Mouse (Mus musculus) small intestine, adult 2 months (tissue): Measurements from ENCODE around the gene Ablim1. TPM values are rescaled to one million over a fixed set of nuclear protein-coding genes. Genes with fewer than 3 reads are reported as not detected.

Experiments used
- H3K27ac ChIP-seq: fragments of 200-500 bp; 2 replicates; pipeline ENCODE4 v1.5.1; 2012; ENCODE audit warnings: low read depth, low read length, control low read depth, inconsistent platforms; ENCODE audit not compliant: insufficient read depth
- H3K27me3 ChIP-seq: fragments of 200-500 bp; 2 replicates; pipeline ENCODE4 v1.6.1; 2012; ENCODE audit warnings: mild to moderate bottlenecking, moderate library complexity, low read length, inconsistent platforms; ENCODE audit not compliant: control insufficient read depth, insufficient read depth
- H3K36me3 ChIP-seq: fragments of 200-500 bp; 2 replicates; pipeline ENCODE4 v1.6.1; 2012; ENCODE audit warnings: mild to moderate bottlenecking, low read length, control low read depth, inconsistent platforms; ENCODE audit not compliant: control insufficient read depth, insufficient read depth
- H3K4me1 ChIP-seq: fragments of 200-500 bp; 2 replicates; pipeline ENCODE4 v1.6.1; 2012; ENCODE audit warnings: low read length, inconsistent platforms, mixed read lengths; ENCODE audit not compliant: control insufficient read depth, insufficient read depth, insufficient read length
- H3K4me3 ChIP-seq: fragments of 200-500 bp; 2 replicates; pipeline ENCODE4 v1.5.1; 2012; ENCODE audit warnings: low read depth, mild to moderate bottlenecking, control low read depth, inconsistent platforms, low read length, moderate library complexity
- CTCF ChIP-seq: fragments of 200-500 bp; IDR thresholded peaks from 2 replicates; pipeline ENCODE4 v1.5.1; 2012; ENCODE audit warnings: low read depth, mild to moderate bottlenecking, control low read depth, inconsistent platforms, low read length, moderate library complexity, mixed read lengths; ENCODE audit not compliant: insufficient replicate concordance, insufficient read length; ENCODE audit errors: extremely low read depth
- POLR2A ChIP-seq: fragments of 200-500 bp; IDR thresholded peaks from 2 replicates; pipeline ENCODE4 v1.6.1; 2012; ENCODE audit warnings: low read depth, mild to moderate bottlenecking, control low read depth, inconsistent platforms, low read length, moderate library complexity
- WGBS: fragments of 180-500 bp; shearing (Covaris S2); methylation state at CpG from one replicate; pipeline ENCODE4 v1.1.7; 2018; 5-methylcytosine and 5-hydroxymethylcytosine counted together
- polyA plus RNA-seq: library from polyadenylated mRNA; depleted of rRNA; stranded (reverse); fragments of >200 nt; gene quantifications from 2 replicates; pipeline ENCODE4 v1.2.3, GENCODE M21; 2012

The Ablim1 gene
- polyA plus RNA-seq, 1 experiment, result 47.2 TPM

DNA sequence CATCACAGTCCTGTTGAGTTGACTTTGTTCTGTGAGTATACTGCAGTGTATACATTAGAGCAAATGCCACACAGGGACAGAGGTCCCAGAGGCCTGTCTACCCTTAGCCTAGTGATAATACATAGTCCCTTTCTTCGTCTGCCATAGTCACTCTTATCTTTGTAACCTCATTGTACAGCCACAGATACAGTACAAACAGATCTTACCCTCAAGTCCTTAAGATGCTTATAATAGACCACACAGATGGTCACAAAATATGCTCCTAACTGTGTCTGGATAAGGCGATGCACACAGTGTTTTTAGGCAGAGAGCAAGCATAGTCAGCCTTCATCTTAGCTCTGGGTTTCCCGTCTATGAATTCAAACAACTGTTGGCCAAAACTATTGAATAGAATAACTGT, 1.9 kb upstream of the Ablim1 start:
- WGBS, result 82% methylated on average over 3 of the region's 3 CpGs
- no peak overlapping the region for H3K4me3 ChIP-seq

DNA sequence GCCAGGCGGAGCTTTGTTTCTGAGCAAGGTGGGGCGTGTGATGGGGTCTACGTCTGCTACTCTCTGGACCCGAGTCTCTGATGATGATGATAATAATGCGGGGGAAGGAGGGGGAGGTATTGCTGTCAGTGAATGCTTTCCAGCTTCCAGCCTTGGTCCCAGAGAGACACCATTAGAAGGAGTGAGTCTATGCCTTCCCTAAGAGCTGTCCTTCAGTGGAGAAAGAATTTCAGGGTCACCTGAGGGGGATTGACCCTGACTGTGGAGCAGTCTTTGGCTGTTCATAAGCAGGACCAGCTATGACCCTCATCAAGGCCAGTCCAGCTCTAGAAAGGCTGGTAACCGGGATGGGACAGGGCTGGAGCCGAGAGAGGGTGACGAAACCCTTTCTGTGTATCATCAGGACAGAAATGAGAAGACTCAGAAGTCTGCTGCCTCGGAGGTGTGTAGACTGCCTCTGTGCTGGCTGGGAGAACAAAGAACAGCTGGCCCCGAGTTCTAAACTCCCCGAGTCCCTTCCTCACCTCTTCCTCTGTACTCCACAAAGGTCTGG, 370 bp upstream of the Ablim1 start:
- H3K27me3 ChIP-seq, result no peaks in the 10 kb centered on the region
- 38% methylated on average over 11 of the region's 11 CpGs for WGBS
- peaks cover 10% of the 10 kb centered on the region for H3K4me1 ChIP-seq
- peak overlapping the region; percentile 90 for H3K4me3 ChIP-seq
- H3K27ac ChIP-seq, result peak overlapping the region; percentile 96
- no peaks in the 10 kb centered on the region for H3K36me3 ChIP-seq
- TF ChIP-seq CTCF, result no peak
- no peak for TF ChIP-seq POLR2A

More for the DNA sequence above, 1.9 kb upstream of the Ablim1 start:
- H3K36me3 ChIP-seq, result no peaks in the 10 kb centered on the region; the same call in 1 of the 2 replicates
- no peak overlapping the region for H3K27ac ChIP-seq
- peaks cover 15% of the 10 kb centered on the region for H3K4me1 ChIP-seq
- no peaks in the 10 kb centered on the region for H3K27me3 ChIP-seq
- no peak for TF ChIP-seq POLR2A
- no peak for TF ChIP-seq CTCF

DNA sequence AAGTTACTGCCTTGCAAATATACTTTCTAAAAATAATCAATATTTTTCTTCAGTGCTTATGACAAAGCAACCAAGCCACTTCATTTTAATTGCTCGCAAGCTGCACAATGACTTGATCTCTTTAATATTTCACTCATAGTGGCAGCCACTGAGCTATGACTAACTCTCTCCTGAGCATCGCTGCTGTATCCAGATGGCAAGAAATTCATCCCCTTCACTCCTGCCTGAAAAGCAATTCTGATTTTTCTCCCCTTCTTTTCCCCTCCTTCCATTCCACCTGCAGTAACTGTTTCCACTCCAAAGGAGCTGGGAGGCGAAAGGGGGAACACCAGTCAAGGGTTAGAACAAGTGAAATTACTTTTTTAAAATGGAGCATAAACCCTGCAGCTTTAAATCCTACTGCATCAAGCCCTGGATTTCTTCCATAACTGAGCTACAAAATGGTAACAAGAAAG, 801 bp downstream of the Ablim1 start:
- Histone ChIP-seq H3K27ac (peak overlapping the region; percentile 96), H3K36me3 (no peaks in the 10 kb centered on the region), H3K27me3 (no peaks in the 10 kb centered on the region), H3K4me1 (peaks cover 10% of the 10 kb centered on the region), H3K4me3 (peak overlapping the region; percentile 90)
- WGBS, result 46% methylated on average over 3 of the region's 3 CpGs
- TF ChIP-seq CTCF (no peak), POLR2A (no peak)

DNA sequence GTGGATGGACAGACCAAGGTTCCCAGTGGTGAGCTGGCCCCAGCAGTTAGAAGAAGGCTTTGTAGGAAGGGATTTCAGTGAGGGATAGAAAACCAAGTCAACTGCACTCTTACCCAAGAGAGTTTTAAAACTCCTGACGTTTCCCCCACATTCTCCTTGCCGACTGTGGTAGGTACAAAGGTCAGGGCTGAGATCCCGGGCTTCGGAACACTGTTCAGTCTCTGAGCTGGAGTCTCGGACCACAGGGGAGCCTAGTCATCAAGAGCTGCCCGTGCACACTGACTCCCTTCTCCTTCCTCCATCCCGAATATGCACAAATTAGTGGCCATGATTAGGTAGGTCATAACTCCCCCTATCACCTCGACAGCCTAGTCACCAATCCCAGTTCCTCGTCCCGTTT, 1.5 kb downstream of the Ablim1 start:
- Histone ChIP-seq H3K4me3 (peak overlapping the region; percentile 44), H3K4me1 (peaks cover 10% of the 10 kb centered on the region), H3K36me3 (no peaks in the 10 kb centered on the region), H3K27me3 (no peaks in the 10 kb centered on the region), H3K27ac (peak overlapping the region; percentile 96)
- TF ChIP-seq CTCF (no peak), POLR2A (no peak)
- WGBS, result 29% methylated on average over 10 of the region's 10 CpGs

DNA sequence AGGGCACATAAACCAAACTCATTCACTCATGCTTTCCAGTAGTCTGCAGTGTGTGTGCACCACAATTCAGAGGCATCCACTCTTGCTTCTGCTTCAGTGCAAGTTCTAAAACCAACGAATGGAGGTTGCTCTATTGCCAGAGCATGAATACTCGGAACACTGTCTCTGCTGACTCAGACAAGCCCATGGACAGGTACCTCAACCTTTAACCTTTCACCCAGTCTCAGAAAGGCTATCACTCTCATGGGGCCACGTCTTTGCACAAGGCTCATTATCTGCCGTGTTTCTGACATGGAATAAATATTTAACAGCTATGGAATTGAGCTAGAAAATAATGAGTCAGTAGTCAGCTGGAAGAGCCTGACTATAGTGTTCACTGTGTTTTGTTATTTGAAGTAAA, 4.7 kb downstream of the Ablim1 start:
- WGBS, result 29% methylated on average over 4 of the region's 4 CpGs
- TF ChIP-seq POLR2A, result no peak
- no peaks in the 10 kb centered on the region for H3K27me3 ChIP-seq
- no peak overlapping the region for H3K4me3 ChIP-seq
- H3K27ac ChIP-seq, result no peak overlapping the region
- H3K4me1 ChIP-seq, result peaks cover 10% of the 10 kb centered on the region
- no peaks in the 10 kb centered on the region for H3K36me3 ChIP-seq

DNA sequence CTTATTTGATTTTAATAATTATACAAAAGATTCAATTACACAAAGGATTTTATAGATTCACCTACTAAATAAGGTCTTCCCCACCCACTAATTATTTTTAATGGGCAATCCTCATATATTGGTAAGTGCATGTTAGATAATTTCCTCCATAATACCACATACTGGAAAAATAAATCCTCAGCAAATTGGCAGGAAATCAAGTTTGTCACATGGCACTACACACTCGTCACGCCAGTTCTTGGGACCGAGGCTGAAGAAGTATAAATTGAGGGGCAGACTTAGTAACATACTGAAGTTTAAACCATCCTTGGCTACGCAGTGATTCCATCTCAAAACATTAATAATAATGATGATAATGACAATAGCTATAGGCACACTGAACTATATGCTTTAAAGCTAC, 8.1 kb downstream of the Ablim1 start:
- no peak overlapping the region for H3K4me3 ChIP-seq
- TF ChIP-seq CTCF (no peak), POLR2A (no peak)
- no peaks in the 10 kb centered on the region; the same call in 1 of the 2 replicates for H3K4me1 ChIP-seq
- no peak overlapping the region for H3K27ac ChIP-seq
- H3K27me3 ChIP-seq, result no peaks in the 10 kb centered on the region
- 29% methylated on average over 4 of the region's 4 CpGs for WGBS
- H3K36me3 ChIP-seq, result no peaks in the 10 kb centered on the region

DNA sequence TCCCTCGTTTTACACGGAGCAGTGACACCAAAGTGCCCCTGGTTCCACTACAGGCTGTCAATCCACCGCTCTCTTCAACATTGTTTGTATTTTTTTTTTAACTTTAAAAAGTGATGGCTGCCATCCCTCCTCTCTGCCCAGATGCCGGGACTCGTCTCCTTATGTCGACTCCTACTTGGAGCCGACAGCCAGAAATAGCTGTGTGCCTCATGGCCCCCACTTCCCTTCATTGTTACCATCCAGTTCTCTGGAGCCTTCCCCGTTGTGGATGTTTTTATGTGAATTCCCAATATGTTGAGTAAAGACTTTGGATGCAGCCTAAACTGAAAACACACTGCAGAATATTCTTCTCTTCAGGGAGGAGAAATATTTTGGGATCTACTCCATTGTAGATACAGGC, 8.7 kb downstream of the Ablim1 start:
- no peak overlapping the region for H3K4me3 ChIP-seq
- H3K36me3 ChIP-seq, result no peaks in the 10 kb centered on the region
- H3K27ac ChIP-seq, result no peak overlapping the region
- H3K4me1 ChIP-seq, result no peaks in the 10 kb centered on the region; the same call in 1 of the 2 replicates
- H3K27me3 ChIP-seq, result no peaks in the 10 kb centered on the region
- TF ChIP-seq POLR2A (no peak), CTCF (no peak)
- 76% methylated on average over 8 of the region's 8 CpGs for WGBS

DNA sequence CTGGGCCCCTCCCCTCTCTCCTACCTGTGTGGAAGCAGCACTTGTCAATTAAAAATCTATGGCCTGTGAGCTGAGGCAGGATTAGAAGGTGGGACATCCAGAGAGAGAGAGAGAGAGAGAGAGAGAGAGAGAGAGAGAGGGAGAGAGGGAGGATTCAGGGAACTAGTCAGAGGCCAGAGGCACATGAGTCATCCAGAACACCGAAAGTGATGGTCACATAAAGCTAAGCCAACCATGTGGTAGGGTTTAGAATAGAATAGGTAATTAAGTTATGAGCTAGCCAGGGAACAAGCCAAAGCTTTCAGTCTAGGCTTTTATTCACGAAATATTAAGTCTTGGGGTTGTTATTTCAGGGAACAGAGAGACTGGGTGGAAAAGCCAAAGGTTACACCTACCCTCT, 10.1 kb downstream of the Ablim1 start:
- no peaks in the 10 kb centered on the region for H3K36me3 ChIP-seq
- H3K27ac ChIP-seq, result no peak overlapping the region
- H3K27me3 ChIP-seq, result no peaks in the 10 kb centered on the region
- no peaks in the 10 kb centered on the region for H3K4me1 ChIP-seq
- TF ChIP-seq CTCF (no peak), POLR2A (no peak)
- no peak overlapping the region for H3K4me3 ChIP-seq
- 62% methylated on average over 2 of the region's 2 CpGs for WGBS
